Mouse (Mus musculus) natural killer cell, adult 2 months (primary cell): ENCODE data around the gene Rabgef1.

Source experiments
- DNase-seq, 2 experiments: peaks; one replicate each; pipeline ENCODE4 v3.0.0; 2022; ENCODE audit warnings: low spot score in 2 of 2

Rabgef1 gene

GRCm38 (mm10) chr5:130216781-130217180 lies 45.2 kb downstream of the Rabgef1 start, which contains the start of gene Tmem248:
TSS of gene Tmem248 (plus strand) at chr5:130217081.
- DNase-seq = no peak

DNA sequence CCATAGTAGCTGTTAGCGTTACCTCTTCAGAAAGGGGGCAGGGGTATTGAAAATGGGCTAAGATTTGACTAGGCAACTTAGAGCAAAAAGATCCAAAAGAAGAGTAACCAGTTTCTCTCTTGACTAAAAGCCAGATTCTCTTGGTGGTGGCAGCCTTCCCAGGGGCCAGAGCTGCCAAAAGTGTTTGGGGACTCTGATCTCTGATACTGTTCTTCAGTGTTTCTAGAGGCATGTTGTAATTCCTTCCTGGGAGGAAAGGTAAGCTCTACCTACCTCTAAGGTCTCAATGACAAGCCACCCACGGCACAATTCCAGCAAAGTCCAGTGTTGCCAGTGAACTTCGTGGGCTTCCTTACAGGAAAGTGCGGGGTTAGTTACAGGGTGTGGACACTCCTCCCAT lies 45.8 kb downstream of the Rabgef1 start:
- no peak for DNase-seq

DNA sequence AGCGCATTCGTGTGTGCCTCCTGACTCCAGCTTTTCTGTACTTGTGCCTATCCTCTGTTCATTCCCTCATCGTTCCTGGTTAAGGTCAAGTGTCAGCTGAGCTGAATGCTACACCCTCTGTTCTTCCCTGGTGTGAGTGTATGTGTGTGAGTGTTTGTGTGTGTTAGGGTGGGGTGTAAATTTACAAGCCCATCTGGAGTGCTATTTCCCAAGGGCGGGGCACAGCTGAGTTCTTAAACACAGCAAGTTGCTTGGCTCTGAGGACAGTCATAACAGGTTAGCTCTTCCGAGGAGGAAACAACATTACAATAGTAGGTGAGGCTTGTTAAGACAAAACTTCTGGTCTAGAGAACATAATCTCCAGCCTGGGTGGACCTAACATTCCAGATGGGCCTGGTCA lies 46.7 kb downstream of the Rabgef1 start:
- no peak for DNase-seq

- DNase-seq = no peak
Measured at GRCm38 (mm10) chr5:130221316-130221715, 49.7 kb downstream of the Rabgef1 start.

DNA sequence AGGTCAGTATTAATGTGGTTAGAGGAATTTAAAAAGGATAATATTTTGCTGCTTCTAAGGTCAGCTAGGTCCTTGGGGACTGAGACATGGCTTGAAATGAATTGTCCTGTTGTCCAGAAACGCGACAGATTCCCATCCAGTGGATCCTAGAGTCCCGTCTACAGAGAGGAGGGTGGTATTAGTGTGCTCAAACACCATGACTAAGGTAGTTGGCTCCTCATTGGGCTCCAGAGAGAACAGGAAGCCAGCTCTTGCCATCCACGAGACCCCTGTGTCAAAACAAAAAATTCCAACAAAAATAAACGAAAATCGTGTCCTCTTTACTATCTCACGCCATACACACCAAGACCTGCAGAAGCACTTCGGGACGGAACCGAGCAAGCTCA lies 50.2 kb downstream of the Rabgef1 start:
- no peak for DNase-seq

DNA sequence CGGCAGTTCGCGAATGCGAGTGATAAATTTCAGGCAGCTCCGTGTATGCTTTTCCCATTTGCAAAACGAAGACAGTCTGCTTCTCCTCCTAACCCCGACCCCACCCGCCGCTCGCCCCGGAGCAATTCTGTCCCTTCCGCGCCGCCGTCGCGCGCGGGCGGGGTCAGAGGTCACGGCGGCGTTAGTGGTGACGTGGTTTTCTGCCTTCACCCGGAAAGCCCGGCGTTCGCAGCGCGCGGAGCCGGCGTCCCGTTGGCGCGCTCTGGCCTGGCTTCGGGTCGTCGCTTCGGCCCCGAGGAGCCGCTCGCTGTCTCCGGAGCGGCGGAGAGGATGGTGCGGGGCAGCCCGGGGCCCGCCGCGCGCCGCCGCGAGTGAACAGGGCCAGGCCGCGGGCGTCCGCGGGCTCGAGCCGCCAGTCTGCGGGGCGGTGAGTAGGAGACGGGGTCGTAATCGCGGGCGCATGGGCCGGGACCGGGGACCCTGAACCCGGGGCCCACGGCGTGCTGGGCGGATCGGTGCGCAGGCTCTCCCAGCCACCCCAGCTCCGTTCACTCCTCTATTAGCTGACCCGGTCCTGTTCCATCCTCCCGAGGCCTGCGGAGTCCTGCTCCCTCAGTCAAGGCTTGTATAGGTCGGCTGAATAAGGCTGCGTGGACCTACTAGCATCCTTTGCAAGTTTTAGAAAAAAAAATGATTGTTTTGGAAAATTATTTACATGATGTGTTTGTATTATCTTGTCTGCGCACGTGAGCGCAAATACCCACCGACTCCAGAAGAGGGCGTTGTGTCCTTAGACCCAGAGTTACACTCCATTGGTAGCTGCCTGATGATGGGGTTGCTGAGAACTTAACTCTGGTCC lies 50.8 kb downstream of the Rabgef1 start:
- peak; percentile 86 to 90 for DNase-seq

DNA sequence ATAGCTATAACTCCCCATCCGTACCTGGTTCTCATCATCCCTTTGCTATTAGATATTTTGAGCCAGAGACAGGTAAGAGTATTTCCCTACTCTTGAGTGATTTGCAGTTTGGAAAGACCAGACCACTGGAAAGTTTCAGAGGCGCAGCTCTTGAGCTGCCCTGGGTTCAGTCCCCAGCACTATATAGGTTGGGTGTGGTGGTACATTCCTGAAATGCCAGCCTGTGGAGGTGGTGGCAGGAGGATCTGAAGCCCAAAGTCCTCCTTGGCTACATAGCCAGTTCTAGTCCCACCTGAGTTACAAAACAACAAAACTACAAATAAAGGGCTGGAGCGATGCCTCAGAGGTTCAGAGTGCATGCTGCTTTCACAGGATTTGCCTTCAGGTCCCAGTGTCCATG lies 55.2 kb downstream of the Rabgef1 start:
- no peak for DNase-seq

GRCm38 (mm10) chr5:130228120-130228519 lies 56.5 kb downstream of the Rabgef1 start:
- no peak for DNase-seq

- no peak for DNase-seq
Measured at GRCm38 (mm10) chr5:130236302-130236701, 64.7 kb downstream of the Rabgef1 start.

- no peak for DNase-seq
Measured at GRCm38 (mm10) chr5:130239236-130239635, 67.6 kb downstream of the Rabgef1 start.

DNA sequence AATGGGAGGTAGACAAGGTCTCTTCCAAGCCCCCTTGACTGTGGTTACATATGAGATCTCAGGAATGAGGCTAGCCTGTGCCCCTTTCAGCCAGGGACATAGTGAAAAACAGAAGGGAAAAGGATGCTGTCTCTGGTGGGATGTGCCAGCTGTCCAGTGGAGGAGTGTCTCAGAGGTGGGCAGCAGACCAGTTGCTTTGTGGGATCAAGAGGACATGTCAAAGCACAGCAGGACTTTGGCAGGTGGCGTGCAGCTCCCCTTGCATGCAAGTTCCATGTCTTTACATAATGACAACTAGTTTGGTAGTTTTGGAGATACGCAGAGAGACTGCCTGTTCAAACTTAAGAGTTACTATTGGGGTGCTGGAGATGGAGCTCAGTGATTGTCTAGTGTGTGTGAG lies 68.3 kb downstream of the Rabgef1 start:
- no peak for DNase-seq

DNA sequence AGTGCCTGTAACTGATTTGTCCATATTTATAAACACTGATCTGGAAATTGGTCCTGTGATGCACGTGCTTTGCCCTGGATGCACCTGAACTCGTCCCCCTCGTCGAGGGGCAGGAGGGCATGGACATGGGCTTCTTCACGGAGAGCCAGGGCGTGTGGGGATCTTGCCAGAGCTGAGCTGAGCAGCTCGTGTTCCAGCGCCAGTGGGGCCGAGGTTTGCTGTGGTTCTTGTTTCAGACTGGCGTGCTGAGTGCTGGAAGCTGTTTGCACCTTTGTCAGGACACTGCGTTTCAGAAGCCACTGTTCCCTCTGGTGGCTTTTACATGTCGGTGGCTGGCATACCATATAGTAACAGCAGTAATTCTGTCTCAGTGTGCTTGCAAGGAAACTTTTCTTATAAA lies 69.8 kb downstream of the Rabgef1 start:
- no peak for DNase-seq

DNA sequence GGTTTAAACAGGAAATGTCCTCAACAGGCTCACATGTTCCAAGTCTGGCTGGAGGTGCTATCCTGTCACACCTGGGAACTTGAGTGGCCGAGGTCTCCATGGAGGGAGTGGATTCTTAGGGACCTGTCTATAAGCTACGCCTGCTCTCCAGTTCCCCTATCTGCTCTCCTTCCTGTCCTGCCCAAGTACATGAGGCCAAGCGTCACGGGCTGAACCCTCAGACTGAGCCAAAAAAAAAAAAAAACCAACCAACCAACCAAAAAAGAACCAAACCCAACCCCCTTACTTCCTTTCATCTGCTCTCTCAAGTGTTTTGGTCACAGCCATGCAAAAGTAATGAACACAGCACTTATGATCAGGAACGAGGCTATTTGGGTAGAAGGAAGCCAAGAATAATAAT lies 76.2 kb downstream of the Rabgef1 start:
- DNase-seq = no peak

GRCm38 (mm10) chr5:130254164-130255016 lies 82.8 kb downstream of the Rabgef1 start:
- DNase-seq = no peak

DNA sequence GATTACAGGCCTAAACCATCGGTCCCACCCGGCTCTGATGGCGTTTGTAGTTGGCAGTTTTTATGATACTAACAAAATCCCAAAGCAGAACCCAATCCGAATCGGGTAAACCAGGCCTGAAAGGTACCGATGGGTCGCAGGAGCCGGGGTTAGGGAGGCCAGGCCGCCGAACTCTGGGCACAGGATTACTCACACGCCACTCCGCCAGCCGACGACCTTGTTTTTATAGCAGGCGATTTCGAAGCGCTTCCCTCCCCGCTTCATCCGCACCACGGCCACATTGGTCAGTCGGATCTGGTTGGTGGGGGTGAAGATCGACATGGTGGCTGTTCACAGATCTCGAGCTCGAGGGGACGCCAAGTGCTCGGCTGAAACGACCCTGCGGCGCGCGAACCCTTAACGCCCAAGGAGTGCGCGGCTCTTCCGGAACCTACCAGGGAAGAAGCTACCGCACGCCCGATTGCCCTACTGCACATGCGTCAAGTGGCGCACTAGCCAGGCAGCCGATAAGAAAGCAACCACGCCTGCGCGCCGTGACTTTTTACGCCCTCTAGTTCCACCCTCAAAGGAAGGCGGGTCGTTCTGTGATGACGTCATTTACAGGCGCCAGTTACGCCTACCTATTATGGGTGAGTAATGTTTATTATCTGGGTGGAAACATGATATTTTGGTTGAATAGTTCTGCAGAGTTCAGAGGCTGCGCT lies 83.6 kb downstream of the Rabgef1 start, which contains the start of the genes Sbds and Tyw1:
Sbds (minus strand) TSS at position 514 of the 704 bp plus-strand sequence.
Tyw1 (plus strand) TSS at position 603 of the 704 bp plus-strand sequence.
- DNase-seq = peak; percentile 97 to 99

GRCm38 (mm10) chr5:130255799-130256525 lies 84.4 kb downstream of the Rabgef1 start:
- DNase-seq = peak in 1 of 2 experiments; percentile 17

GRCm38 (mm10) chr5:130256678-130257271 lies 85.2 kb downstream of the Rabgef1 start:
- peak; percentile 94 for DNase-seq

GRCm38 (mm10) chr5:130257303-130257702 lies 85.7 kb downstream of the Rabgef1 start:
- DNase-seq = no peak

- DNase-seq = no peak
Measured at GRCm38 (mm10) chr5:130263454-130263853, 91.9 kb downstream of the Rabgef1 start.
